Mouse (Mus musculus) kidney, embryonic 14.5 days (tissue): Measurements from ENCODE around the gene Znrf3. TPM values are rescaled to one million over a fixed set of nuclear protein-coding genes. Genes with fewer than 3 reads are reported as not detected.

Experiments
- ATAC-seq: fragments of 200-750 bp; cut with Nextera tagmentation; 2 replicates; pipeline ENCODE4 v1.8.0; 2017; ENCODE audit warnings: moderate number of reproducible peaks, mild to moderate bottlenecking, moderate TSS enrichment, moderate library complexity; ENCODE audit not compliant: low FRiP score, low TSS enrichment
- H3K27ac ChIP-seq: fragments of 300-500 bp; sonication (generic); 2 replicates; pipeline ENCODE4 v1.5.1; 2014; ENCODE audit warnings: low read depth, mild to moderate bottlenecking, low read length, moderate library complexity, mixed read lengths
- H3K27me3 ChIP-seq: fragments of 300-500 bp; sonication (generic); 2 replicates; pipeline ENCODE4 v1.6.1; 2014; ENCODE audit warnings: mild to moderate bottlenecking, low read length; ENCODE audit not compliant: control insufficient read depth, insufficient read depth
- H3K36me3 ChIP-seq: fragments of 300-500 bp; sonication (generic); 2 replicates; pipeline ENCODE4 v1.6.1; 2014; ENCODE audit warnings: low read length, mixed read lengths; ENCODE audit not compliant: control insufficient read depth, insufficient read depth
- H3K4me1 ChIP-seq: fragments of 300-500 bp; sonication (generic); 2 replicates; pipeline ENCODE4 v1.6.1; 2014; ENCODE audit warnings: low read length, mixed read lengths; ENCODE audit not compliant: control insufficient read depth, insufficient read depth
- H3K4me2 ChIP-seq: fragments of 300-500 bp; sonication (generic); replicated peaks from 2 replicates; pipeline ENCODE4 v1.6.1; 2014; ENCODE audit warnings: low read depth, mild to moderate bottlenecking, low read length
- H3K4me3 ChIP-seq: fragments of 300-500 bp; sonication (generic); 2 replicates; pipeline ENCODE4 v1.5.1; 2014; ENCODE audit warnings: mild to moderate bottlenecking, low read length
- H3K9ac ChIP-seq: fragments of 300-500 bp; sonication (generic); 2 replicates; pipeline ENCODE4 v1.6.1; 2014; ENCODE audit warnings: low read depth, mild to moderate bottlenecking, low read length, moderate library complexity
- H3K9me3 ChIP-seq: fragments of 300-500 bp; sonication (generic); 2 replicates; pipeline ENCODE4 v1.6.1; 2016; ENCODE audit warnings: low read length; ENCODE audit not compliant: control insufficient read depth
- WGBS: fragments of 180-500 bp; shearing (Covaris S2); extraction: QIAGEN DNeasy Blood & Tissue Kit; methylation state at CpG from one replicate; pipeline ENCODE4 v1.1.7; 2014; 5-methylcytosine and 5-hydroxymethylcytosine counted together
- polyA plus RNA-seq: library from polyadenylated mRNA; unstranded; fragments of >200 nt; fragmentation: Nextera tagmentation; extraction: Ambion mirVana; gene quantifications from 2 replicates; pipeline ENCODE4 v1.2.1, GENCODE M21; 2014

The Znrf3 gene
- polyA plus RNA-seq, 1 experiment from 2014 or later, result 20.6 TPM

- Histone ChIP-seq H3K9me3 (no peaks in the 10 kb centered on the region), H3K4me2 (no peak overlapping the region), H3K27me3 (no peaks in the 10 kb centered on the region), H3K4me1 (0 out of 2 replicates have a peak, but pooled peaks cover 9% of the 10 kb centered on the region), H3K27ac (no peak overlapping the region), H3K4me3 (no peak overlapping the region), H3K9ac (no peak overlapping the region), H3K36me3 (no peaks in the 10 kb centered on the region)
- ATAC-seq, result no peak
- 50% methylated on average over 1 of the region's 1 CpGs for WGBS
Measured at GRCm38 (mm10) chr11:5430863-5431262, 13.8 kb downstream of the Znrf3 start.

GRCm38 (mm10) chr11:5429396-5430190 is 15.1 kb downstream of the Znrf3 start:
- no peak overlapping the region for H3K4me3 ChIP-seq
- no peaks in the 10 kb centered on the region for H3K9me3 ChIP-seq
- H3K27me3 ChIP-seq, result no peaks in the 10 kb centered on the region
- H3K4me2 ChIP-seq, result no peak overlapping the region
- 88% methylated on average over 4 of the region's 4 CpGs for WGBS
- ATAC-seq, result no peak
- 0 out of 2 replicates have a peak, but pooled peaks cover 9% of the 10 kb centered on the region for H3K4me1 ChIP-seq
- H3K36me3 ChIP-seq, result no peaks in the 10 kb centered on the region
- no peak overlapping the region for H3K27ac ChIP-seq
- no peak overlapping the region for H3K9ac ChIP-seq

DNA sequence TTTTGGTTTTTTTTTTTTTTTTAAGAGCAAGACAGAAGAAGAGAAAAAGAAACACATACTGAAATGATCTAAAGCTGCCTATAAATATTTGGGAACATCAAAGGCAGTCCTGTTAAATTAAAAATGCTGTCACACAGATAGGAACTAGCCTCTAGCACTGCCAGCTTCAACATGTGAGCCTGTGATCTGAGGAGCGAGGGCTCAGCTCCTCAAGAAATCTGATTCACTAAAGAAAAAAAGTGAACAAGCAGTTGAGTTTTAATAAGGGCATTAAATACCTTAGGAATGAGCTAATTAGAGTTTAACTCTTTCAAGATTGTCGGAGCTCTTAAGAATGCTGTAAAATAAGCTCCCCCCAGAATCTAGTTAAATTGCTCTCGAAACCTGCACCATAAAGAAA is 17.4 kb downstream of the Znrf3 start:
- 56% methylated on average over 3 of the region's 3 CpGs for WGBS
- Histone ChIP-seq H3K27me3 (no peaks in the 10 kb centered on the region), H3K9me3 (no peaks in the 10 kb centered on the region), H3K4me2 (no peak overlapping the region), H3K4me3 (no peak overlapping the region), H3K4me1 (peaks cover 17% of the 10 kb centered on the region; the same call in 1 of the 2 replicates), H3K27ac (no peak overlapping the region), H3K36me3 (no peaks in the 10 kb centered on the region), H3K9ac (no peak overlapping the region)
- ATAC-seq, result no peak

DNA sequence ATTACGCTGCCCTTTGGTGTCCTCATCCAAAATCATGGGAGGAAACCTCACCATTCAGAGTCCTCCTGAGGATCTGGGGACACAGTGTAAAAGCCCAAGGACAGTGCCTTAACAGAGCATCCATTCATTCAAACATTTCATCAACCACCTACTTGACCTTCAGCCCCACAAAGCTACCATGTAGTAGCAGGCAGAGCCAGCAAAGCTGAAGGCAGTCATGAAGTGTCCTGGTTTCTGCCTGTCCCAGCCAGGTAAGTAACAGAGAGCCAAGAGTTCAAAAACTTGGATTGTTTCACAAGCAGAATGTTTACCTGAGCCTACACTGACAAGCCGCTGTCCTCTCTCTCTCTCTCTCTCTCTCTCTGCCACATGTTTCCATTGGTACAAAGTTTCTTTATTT is 18.3 kb downstream of the Znrf3 start:
- Histone ChIP-seq H3K27me3 (no peaks in the 10 kb centered on the region), H3K9ac (no peak overlapping the region), H3K4me3 (no peak overlapping the region), H3K36me3 (no peaks in the 10 kb centered on the region), H3K9me3 (no peaks in the 10 kb centered on the region), H3K27ac (no peak overlapping the region), H3K4me1 (peaks cover 17% of the 10 kb centered on the region; the same call in 1 of the 2 replicates), H3K4me2 (no peak overlapping the region)
- ATAC-seq, result no peak
- 79% methylated on average over 2 of the region's 2 CpGs for WGBS

GRCm38 (mm10) chr11:5425106-5425505 is 19.5 kb downstream of the Znrf3 start:
- no peak overlapping the region for H3K4me3 ChIP-seq
- no peaks in the 10 kb centered on the region for H3K27me3 ChIP-seq
- H3K27ac ChIP-seq, result no peak overlapping the region
- 53% methylated on average over 2 of the region's 2 CpGs for WGBS
- peaks cover 14% of the 10 kb centered on the region; the same call in 1 of the 2 replicates for H3K4me1 ChIP-seq
- no peaks in the 10 kb centered on the region for H3K36me3 ChIP-seq
- ATAC-seq, result no peak
- H3K4me2 ChIP-seq, result no peak overlapping the region
- no peak overlapping the region for H3K9ac ChIP-seq
- no peaks in the 10 kb centered on the region for H3K9me3 ChIP-seq

DNA sequence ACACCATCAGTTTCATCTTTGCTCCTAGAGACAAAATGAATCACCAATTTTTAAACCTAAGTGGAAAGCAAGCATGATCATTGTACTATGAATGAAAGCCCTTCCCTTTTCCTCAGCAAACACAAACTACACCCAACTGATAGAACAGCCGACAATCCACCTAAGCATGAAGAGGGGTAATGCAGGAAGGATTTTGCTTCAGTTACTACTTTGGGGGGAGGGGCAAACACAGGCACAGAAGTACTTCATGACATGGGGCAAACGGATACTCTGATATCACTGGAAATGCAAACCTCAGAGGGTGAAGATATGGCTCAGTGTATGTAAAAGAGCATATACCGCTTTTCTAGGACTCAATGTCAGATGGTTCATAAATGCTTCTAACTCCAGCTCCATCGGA is 20.5 kb downstream of the Znrf3 start:
- Histone ChIP-seq H3K27ac (no peak overlapping the region), H3K9me3 (no peaks in the 10 kb centered on the region), H3K4me1 (peaks cover 14% of the 10 kb centered on the region; the same call in 1 of the 2 replicates), H3K4me2 (no peak overlapping the region), H3K27me3 (no peaks in the 10 kb centered on the region), H3K36me3 (no peaks in the 10 kb centered on the region), H3K9ac (no peak overlapping the region), H3K4me3 (no peak overlapping the region)
- no peak for ATAC-seq
- WGBS, result 74% methylated on average over 4 of the region's 4 CpGs

GRCm38 (mm10) chr11:5423000-5423399 is 21.6 kb downstream of the Znrf3 start:
- ATAC-seq, result no peak
- Histone ChIP-seq H3K4me2 (no peak overlapping the region), H3K27me3 (no peaks in the 10 kb centered on the region), H3K9me3 (no peaks in the 10 kb centered on the region), H3K36me3 (no peaks in the 10 kb centered on the region), H3K9ac (no peak overlapping the region), H3K4me1 (peaks cover 14% of the 10 kb centered on the region; the same call in 1 of the 2 replicates), H3K4me3 (no peak overlapping the region), H3K27ac (no peak overlapping the region)

DNA sequence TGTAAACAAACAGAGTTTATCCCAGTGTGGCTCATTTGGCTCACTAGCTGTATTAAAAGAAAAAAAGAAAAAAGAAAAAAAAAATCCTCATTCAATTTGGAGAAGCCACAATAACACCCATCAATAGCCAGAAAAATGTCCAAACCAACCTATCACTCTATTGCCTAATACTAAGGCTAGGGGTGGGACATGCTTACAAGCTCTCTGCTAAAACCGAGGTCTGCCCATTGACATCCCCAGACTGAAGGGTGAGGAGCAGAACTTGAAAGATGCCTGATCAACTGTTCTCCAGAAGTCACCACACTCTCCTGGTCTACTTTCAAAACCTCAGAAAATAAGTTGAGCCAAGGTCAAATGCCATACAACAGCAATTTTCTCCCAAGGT is 22.4 kb downstream of the Znrf3 start:
- Histone ChIP-seq H3K27me3 (no peaks in the 10 kb centered on the region), H3K36me3 (no peaks in the 10 kb centered on the region), H3K27ac (no peak overlapping the region), H3K9ac (no peak overlapping the region), H3K4me3 (no peak overlapping the region), H3K4me2 (no peak overlapping the region), H3K9me3 (no peaks in the 10 kb centered on the region), H3K4me1 (peaks cover 14% of the 10 kb centered on the region)
- no peak for ATAC-seq
- 44% methylated on average over 1 of the region's 1 CpGs for WGBS

DNA sequence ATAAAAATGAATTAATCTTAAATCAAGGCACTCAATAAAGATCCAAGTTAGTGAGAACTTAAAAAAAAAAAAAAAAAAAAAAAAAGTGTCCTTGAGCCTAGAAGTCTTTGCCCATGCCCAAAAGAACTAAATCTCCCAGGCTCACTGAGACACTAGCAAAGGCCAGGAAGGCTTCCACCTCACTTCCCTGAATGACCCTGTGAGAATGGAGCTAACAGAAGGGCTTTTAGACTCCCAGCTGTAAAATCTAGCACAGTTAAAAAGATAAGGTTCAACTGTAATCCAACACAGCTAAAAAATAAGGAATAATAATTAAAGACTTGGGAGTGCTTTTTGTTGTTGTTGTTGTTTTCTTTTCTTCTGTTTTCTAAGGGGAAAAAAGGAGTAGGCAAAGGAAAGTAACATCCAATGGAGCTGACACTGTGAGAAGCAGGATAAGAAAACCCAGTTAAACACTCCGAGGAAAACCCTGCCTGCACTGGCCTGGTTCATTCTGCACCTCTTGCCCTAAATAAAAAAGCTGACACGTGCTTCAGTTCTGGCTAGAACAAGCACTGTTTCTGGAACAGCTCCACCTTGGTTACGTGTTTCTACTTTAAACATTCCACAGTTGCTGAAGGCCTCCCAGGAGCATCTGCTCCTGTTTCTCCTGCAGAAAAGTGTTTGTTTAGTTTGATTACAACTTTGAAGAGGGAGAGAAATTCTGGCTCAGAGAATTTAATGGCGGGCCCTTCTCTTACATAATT is 23.0 kb downstream of the Znrf3 start:
- Histone ChIP-seq H3K4me2 (no peak overlapping the region), H3K4me1 (peaks cover 15% of the 10 kb centered on the region), H3K9me3 (no peaks in the 10 kb centered on the region), H3K9ac (no peak overlapping the region), H3K27ac (no peak overlapping the region), H3K4me3 (no peak overlapping the region), H3K27me3 (no peaks in the 10 kb centered on the region), H3K36me3 (no peaks in the 10 kb centered on the region)
- no peak; the same call in 1 of the 2 replicates for ATAC-seq
- WGBS, result 20% methylated on average over 4 of the region's 4 CpGs
